Mouse (Mus musculus) kidney, adult 18-20 months (tissue): Measurements from ENCODE around the gene Atg16l2.
A peak's percentile ranks its signal among the peaks of the same experiment; 100 is the strongest.

ENCODE experiments used
- DNase-seq: peaks from one replicate; pipeline ENCODE4 v3.0.0; 2021

The Atg16l2 gene

DNA sequence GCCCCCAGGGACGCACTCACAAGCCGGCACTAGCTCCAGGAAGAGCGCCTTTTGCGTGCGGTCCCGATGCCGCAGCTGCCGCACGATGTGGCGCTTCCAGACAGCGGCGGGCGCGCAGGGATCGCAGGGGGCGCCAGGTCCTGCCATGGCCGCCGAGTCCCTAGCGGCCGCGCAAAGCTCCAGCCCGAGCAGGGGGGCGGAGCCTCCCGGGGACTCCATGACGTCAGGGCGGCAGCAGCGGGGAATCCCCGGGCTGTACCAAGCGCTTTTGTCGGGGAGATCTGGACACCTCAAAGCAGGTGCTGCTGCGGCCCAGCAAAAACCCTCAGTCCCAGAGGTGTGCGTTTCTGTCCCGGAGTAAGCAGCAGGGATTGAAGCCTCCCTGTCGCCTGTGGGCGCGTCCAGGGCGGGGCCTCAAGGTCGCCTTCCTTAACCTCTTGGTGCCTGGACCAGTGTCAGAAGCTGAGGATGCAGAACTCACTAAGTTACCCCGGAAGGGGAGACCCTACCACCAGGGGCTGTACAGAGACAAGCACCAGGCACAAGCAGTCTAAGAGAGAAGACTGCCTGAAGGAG is at the start of gene Atg16l2:
Atg16l2 (minus strand) TSS at position 371 of the 576 bp plus-strand sequence.
- DNase-seq = peak; percentile 94

DNA sequence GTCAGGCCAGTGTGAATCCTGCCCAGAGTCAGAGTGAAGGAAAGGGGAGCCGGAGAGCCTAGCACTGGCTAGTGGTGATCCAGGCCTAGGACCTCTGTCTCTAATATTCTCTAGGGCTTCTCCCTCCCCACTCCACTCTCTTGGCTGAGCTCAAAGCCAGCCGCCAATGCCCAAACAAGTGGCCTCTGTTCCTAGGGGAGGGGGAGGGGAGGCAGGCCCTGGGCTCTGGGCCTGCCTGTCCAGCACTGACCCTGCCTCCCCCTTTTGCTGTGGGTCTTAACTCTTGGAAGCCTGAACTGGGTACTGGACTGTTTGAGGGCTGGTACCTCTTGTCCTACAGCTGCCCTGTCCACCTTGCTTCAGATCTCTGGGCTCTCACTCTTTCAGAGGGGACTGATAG is 47.8 kb upstream of the Atg16l2 start:
- DNase-seq = no peak

DNA sequence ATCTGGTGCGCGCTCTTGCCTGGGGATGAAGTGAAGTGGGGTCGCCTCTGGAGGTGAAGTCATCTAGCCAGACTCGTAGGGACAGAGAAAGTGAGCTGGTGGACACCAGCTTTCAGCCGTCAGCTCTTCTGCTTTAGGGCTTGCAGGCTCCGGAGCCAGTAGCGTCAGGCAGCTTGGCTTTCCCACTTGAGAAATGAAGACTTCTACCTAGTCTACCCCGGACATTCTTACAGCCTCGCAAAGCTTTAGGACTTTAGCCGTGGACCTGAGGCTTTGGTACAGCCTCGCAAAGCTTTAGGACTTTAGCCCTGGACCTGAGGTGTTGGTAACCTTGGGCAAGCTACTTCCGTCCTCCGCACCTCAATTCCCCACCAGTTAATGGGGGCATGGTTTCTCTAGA is 46.3 kb upstream of the Atg16l2 start:
- DNase-seq = no peak

DNA sequence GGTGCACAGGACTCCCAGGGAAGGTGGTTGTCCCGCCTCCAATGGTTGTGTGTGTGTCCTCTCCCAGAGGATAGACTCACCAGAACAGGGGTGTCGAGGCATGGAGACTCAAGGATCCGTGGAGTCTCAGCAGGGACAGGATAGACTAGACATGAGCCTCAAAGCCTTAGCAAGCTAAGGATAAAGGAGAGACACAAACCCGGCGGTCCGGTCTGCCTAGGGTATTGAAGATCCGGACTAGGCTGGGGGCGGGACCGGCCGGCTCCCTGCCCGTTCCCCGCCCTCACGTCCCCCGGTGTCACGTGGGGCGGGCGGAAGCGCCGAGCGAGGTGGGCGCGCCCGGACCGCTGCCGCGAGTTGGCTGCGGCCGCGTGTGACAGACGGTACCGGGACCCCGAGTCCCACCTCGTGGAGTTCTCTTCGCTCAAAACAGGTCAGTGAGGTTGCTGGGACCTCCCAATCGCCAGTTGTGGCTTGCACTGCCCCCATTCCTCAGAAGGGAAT is 45.8 kb upstream of the Atg16l2 start, which contains the start of gene Arap1:
Arap1 (plus strand) TSS at position 301 of the 504 bp plus-strand sequence.
- DNase-seq = peak; percentile 68

DNA sequence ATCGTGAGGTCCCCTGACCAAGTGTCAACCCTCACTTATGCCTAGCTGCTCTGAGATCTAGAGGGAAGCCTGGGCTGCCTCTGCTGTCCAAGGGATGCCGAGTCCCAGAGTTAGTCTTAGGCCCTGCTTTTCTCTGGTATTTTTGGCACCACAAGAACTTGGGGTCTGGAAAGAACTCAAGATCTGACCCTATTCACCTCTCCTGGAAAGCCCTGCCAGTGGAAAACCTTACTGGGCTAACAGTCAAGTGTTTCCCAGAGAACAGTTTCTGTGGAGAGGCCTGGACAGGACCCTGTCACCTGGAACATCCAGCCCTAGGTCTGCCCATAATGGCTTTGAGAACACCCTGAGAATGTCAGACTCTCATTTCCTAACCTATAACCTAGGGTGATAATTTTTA is 44.9 kb upstream of the Atg16l2 start:
- no peak for DNase-seq

DNA sequence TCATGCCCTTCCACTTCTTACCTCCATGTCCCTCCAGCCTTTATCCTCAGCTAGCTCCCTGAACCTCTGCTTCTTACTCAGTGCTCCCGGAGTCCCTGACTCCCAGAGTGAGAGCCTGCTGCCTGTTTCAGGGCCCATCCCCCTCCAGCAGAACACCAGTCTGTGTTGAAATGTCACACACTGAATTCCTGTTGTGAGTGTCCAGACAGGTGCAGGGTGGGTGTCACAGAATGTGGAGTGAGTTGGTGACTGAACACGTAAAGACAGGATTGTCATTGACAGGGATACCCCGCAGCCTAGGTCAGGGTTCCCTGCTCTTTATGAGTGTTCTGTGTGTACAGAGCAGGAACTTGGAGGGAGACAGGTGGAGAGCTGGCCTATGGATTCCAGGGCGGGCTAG is 42.8 kb upstream of the Atg16l2 start:
- DNase-seq = no peak

DNA sequence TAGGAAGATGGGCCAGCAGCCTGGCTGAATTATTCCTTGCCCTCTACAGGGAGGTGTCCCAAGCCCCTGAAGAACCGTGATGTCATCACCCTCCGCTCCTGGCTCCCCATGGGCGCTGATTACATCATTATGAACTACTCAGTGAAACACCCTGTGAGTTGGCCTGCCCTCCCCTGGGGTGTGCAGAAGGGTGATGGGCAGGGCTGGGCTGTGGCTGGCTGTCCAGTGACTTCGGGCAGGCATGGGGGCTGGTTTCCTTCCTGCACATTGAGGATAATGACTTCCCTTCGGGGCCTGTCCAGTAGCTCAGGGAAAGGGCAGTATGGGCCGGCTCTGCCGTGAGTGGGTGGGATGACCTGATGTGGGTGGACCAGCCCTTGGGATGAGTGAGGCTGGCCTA is 41.1 kb upstream of the Atg16l2 start:
- no peak for DNase-seq

DNA sequence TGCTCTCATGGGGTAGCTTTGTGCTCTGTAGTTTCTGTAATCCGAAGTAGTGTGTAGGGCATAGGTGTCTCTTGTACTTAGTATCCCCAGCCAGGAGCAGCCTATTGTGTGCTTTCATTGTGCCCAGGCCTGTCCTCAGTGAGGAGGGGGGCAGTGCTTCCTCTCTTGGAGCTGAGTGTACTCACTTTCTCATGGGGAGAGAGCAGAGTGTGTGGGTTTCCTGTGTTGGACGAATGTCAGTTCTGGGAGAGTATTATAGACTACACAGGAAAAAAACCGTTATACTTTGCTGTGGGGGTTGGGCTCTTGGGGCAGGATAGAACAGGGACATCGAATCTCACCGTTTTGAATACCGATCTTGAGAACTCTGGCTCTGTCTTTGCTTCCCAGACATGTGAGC is 39.4 kb upstream of the Atg16l2 start:
- no peak for DNase-seq

DNA sequence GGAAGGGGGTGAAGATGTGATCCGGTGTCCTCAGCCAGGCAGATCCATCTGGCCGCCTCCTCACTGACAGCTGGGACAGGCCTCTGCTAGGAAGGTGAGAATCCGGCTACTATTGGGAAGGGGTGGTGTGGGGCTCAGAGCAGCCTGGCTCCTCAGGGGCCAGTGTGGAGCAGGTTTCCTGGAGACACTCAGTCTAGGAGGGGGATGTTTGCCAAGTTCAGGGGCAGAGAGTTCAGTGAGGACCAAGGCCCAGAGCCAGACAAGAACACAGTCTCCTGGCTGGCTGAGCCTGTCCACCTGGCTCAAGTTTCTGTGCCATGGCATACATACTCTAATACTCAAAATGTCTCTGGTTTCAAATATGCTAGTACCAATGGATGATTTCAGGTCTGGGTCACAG is 35.4 kb upstream of the Atg16l2 start:
- DNase-seq = no peak

DNA sequence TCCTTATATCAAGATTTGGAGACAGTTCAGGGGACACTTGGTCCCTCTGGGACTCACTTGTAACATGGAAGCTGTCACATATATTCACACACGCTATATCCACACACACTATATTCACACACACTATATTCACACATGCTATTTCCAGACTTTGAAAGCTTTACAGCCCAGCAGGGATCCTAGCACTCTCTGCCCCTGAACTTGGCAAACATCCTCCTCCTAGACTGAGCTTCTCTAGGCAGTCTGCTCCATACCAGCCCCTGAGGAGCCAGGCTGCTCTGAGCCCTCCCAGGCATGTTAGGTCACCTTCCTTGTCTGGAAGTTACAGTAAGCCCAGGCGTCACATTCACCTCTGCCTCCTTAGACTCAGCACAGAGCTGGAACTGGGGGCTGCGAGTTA is 34.6 kb upstream of the Atg16l2 start:
- no peak for DNase-seq

DNA sequence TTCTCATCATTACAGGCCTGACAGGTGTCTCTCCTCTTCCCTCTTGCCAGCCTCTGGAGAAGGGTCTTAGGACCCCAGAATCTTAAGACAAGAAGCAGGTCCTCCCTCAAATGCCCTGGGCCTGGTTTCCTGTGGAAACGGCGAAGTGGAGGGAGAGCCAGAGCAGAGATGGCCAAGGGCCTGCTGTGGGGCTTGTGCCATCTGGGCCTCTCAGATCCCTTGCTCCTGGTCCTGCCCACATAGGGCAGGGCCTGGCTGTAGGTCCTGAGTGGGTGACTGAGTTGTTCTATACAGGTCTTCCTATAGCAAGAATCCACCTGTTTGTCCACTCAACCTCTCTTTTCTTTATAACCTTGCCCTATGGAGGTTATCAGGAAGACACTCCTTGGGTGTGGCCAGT is 33.2 kb upstream of the Atg16l2 start:
- DNase-seq = no peak

DNA sequence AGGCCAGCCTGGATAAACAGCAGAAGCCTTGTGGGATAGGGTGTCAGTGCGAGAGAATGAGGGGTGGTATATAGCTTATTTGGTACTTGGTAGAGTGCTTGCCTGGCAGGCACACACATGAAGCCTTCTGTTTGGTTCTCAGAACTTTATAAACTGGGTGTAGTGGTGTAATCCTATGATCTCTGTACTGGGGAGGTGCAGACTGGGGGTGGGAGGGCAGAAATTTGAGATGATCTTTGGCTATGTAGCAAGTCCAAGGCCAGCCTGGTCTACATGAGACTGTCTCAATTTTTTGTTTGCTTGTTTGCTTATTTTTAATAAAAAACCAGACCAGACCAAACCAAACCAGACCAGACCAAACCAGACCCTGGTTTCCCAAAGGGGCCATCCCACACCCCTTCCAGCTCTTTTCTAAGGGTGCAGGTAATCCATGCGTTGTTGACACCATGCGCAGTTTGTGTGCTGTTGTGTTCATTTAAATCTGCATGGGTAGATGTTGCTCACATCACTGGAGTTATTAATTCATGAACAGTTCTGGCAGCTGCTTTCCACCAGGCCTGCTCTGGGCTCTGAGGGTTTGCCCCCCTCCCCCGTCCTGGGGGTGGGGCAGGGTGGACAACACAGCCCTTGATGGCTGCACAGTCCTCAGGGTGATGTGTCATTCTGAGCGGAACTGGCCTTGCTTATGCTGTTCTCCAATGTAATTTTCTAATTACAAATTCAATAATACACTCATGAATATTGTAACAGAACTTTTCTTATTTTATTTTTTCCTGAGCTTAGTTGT is 30.2 kb upstream of the Atg16l2 start:
- DNase-seq = no peak

DNA sequence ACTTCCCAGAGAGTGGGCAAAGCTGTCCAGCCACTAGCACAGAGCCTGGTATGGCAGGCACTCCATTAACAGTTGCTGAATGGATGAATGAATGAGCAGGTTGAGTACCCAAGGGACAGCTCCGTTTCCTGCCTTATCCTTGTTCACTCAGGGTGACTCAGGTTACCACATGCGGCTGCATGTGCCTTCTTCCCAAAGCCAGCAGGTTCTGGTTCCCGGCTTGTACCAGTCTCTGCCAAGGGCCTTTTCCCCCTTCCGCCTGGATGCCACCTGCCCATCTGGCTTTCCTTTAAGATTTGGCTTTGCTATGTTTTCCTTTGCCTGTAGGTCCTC is 28.8 kb upstream of the Atg16l2 start:
- no peak for DNase-seq

DNA sequence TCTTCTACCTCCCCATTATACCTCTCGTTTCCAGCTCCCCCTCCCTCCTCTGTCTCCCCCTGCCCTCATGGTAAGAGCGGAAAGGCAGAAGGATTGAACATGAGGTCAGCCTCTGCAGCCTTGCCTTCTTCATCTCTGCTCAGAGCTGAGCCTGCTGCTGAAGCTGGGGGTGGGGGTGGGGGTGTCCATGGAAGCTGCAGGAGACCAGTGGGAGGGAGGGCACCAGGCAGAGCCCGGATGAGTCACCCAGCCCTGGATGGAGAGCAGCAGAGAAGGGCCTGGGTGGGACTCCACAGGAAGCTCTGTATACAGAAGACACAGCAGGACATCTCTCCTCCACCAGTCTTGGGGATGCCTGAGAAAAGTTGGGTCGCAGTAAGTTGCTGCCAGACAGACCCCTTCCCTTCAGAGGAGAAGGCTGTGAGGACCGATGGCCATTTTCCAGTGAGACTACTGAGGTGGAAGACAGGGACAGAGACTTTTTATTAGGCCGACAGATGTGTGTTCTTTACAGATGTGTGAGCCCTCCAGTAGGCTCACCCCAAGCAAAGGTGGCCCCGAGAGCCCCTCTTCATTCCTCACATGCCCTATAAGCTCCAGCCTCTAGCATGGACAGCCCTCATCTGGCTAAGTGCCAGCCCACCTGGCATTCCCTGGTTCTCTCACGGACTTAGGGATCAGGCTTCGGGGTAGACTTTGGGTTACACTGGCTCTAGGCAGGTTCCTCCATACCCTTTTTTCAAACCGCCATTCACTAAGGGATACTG is 28.2 kb upstream of the Atg16l2 start:
- no peak for DNase-seq

DNA sequence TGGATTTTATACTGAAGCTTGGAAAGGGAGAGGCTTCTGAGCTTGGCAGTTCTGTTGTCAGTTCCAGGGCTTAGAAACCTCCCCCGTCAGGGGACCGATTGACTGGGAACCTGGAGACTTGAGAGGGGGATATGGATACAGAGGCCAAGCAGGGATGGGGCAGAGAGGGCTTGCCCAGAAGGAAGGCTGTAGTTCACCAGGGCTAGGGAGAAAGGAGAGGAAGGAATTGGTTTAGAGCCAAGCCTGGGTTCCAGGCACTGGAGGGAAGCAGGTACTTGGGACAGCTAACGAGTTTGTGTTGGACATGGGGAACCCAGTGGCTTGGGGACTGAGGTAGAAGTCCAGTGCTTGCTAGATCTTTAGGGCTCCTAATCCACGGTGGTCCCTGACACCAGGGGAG is 27.6 kb upstream of the Atg16l2 start:
- no peak for DNase-seq

DNA sequence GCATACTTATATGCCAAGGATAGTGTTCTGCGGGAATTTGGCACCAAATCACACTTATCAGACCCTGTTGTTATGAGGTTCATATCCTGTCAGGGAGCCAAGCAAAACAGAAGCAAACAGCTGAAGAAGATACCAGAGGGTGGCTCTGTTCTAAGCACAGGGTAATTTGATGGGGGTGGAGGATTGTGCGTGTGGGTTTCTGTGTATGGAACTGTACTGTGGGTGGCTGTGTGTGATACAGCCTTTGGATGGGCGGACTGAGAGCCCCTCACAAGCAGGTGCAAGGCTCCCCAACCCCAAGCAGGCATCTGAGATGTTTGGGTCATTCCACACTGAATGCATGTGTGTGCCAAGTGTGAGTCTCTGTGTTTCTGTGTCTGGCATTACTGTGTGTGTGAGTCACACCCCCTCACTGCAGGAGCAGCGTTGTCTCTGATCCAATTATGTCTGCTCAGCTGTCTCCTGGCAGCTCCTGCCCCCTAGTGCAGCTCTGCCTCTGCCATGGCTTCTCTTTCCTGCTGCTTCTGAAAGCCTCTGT is 26.6 kb upstream of the Atg16l2 start:
- no peak for DNase-seq

DNA sequence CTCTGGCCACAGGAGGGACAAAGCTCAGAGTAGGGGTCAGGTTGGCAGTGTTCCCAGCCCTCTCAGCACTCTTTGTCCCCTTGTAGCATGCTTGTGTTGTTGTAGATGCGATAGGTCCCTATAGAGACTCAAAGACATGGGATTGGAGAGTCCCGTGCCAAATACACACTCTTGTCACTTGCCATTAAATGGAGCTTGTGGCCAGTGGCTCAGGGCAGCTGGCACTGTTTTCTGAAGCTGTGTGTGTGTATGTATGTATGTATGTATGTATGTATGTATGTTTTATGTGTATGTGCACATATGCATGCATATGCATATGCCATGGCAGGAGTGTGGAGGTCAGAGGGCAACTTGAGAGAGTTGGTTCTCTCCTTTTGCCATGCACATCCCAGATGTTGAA is 25.7 kb upstream of the Atg16l2 start:
- no peak for DNase-seq

DNA sequence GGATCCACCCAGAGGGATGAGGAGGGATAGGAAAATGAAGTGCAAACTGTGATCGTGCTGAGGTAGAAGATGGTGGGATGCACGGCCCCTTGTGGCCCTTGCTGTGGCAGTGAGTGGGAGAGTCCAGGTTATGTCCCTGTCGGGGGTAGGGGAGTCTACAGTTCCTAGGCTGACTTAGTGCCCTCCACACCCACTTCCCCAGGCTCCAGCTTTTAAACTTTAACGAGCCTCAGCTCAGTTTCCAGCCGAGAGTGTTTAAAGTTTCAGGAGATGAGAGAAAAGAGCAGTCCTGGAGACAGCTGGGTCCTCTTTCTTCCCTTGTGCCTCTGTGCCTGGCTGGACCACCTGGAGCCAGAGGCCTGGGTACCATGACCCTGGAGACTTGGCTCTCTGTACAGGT is 25.2 kb upstream of the Atg16l2 start:
- DNase-seq = no peak

DNA sequence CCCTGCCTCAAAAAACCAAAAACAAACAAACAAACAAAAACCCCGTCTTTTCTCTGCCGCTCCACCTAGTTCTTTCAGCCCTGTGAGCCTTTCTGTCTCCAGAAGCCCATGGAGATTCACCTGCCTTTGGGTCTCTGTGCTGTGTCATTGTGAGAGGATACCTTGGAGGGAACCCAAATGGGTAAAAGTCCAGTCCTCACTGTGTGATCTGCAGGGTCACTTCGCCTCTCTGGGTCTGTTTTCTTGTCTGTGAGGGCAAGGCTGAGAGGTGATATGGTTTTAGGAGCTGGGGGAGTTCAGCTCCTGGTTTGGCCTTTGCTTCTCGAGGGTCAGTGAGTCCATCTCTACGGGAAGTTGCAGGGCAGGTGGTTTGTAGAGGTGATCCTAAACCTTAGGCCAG is 24.0 kb upstream of the Atg16l2 start:
- peak; percentile 44 for DNase-seq

DNA sequence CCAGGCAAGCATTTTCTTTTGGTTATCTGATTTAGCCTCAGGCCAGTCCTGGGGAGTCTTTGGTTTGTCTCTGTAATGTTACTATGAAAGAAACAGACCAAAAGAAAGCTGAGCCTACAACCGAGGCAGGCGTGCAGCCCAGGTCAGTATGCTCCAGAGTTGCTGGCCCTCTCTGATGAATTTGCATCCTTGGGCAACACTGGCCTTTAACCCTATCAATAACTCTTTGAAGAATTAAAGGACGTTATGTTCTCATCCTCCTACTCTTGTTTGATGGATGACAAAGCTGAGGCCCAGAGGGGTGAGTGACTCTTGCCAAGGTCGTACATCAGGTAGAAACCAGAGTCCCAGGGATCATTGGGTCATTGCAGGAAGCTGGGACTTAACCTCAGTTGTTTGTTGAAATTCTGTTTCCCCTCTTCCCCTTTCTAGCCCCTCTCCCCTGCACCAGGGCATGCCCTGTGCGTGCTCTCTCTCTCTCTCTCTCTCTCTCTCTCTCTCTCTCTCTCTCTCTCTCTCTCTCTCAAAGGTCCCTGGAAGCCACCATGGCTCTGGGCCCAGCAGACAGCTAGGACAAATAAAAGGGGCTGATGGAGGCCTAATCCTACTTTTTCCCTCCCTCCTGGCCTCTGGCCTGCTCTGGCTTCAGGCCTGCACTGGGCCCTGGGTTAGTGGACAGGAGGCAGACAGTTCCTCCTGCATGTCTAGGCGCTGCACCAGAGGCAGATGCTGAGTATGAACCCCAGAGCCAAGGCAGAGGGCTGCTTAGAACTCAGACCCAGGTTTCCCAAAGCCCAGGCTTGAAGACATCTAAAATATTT is 22.3 kb upstream of the Atg16l2 start:
- DNase-seq = no peak

DNA sequence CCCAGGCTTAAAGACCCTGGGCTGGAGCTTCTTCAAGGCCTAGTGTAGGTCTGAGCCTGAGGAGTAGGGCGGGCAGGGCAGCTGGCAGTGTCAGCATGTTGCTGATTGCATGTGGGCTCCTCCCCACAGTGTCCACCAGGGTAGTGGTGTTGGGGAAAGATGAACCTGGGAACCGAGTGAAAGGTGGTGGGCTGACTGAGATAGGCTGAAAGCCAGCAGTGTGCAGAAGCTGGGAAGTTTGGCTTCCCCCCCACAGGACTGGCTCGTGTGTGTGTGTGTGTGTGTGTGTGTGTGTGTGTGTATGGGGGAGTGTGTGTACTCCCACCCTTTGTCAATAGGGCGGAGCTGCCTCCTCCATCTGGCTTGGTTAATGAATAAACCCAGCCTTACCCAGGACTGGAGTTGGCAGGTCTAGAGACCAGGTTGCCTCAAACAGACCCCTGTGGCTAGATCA is 21.1 kb upstream of the Atg16l2 start:
- DNase-seq = peak; percentile 68

DNA sequence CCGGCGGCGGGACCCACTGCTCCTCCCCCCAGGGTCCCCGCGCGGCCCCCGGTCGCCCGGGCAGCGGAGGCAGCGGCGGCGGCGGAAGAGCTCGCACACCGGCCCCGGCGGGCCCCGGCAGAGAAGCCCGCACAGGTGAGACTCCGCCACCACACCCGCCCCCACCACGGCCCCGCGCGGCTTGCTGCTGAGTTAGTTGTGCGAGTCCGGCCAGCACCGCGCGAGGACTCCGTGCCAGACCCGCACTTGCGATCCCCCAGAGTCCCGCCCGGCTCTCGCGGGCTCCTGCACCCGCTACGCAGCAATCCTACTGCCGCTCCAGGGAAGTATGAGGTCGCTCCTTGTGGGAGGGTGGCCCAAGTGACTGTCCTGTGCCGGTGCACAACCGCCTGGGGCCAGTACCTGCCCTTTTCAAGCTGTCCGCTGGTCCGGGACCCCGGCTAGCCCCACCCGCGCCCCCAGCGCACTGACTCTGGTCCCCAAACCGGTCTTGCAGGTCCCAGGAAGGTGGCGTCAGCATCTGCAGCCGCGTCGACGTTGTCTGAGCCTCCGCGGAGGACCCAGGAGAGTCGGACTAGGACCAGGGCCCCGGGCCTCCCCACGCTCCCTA is 19.3 kb upstream of the Atg16l2 start:
- DNase-seq = peak; percentile 73
